Mouse (Mus musculus) ES-Bruce4 (cell line): Measurements from ENCODE around the gene Olfr354. TPM values are rescaled to one million over a fixed set of nuclear protein-coding genes. Genes with fewer than 3 reads are reported as not detected.

ENCODE experiments used
- H3K27ac ChIP-seq: 2 replicates; pipeline ENCODE4 v1.5.1; 2012; ENCODE audit warnings: low read length, inconsistent platforms; ENCODE audit not compliant: insufficient read depth
- H3K27me3 ChIP-seq: 2 replicates; pipeline ENCODE4 v1.6.1; 2012; ENCODE audit warnings: mild to moderate bottlenecking, low read length, inconsistent platforms; ENCODE audit not compliant: control insufficient read depth, poor library complexity, insufficient read depth, severe bottlenecking
- H3K36me3 ChIP-seq: 2 replicates; pipeline ENCODE4 v1.6.1; 2012; ENCODE audit warnings: inconsistent platforms, mild to moderate bottlenecking, low read length, moderate library complexity; ENCODE audit not compliant: control insufficient read depth, poor library complexity, insufficient read depth, severe bottlenecking
- H3K4me1 ChIP-seq: one replicate; pipeline ENCODE4 v1.8.1; 2011; ENCODE audit warnings: low read length; ENCODE audit not compliant: control insufficient read depth, insufficient read depth
- H3K4me3 ChIP-seq: 2 replicates; pipeline ENCODE4 v1.5.1; 2011; ENCODE audit warnings: low read depth, mild to moderate bottlenecking, low read length
- H3K9ac ChIP-seq: 2 replicates; pipeline ENCODE4 v1.6.1; 2012; ENCODE audit warnings: low read depth, mild to moderate bottlenecking, inconsistent platforms; ENCODE audit not compliant: poor library complexity, severe bottlenecking
- H3K9me3 ChIP-seq: replicated peaks from 2 replicates; pipeline ENCODE4 v1.6.1; 2012; ENCODE audit warnings: mild to moderate bottlenecking, low read length, inconsistent platforms; ENCODE audit not compliant: control insufficient read depth, poor library complexity, insufficient read depth, severe bottlenecking
- CTCF ChIP-seq: IDR thresholded peaks from one replicate; pipeline ENCODE4 v1.8.1; 2011; ENCODE audit warnings: low read depth, low read length
- EP300 ChIP-seq: IDR thresholded peaks from 2 replicates; pipeline ENCODE4 v1.6.1; 2011; ENCODE audit warnings: low read depth, low read length; ENCODE audit not compliant: insufficient read depth
- POLR2A ChIP-seq: IDR thresholded peaks from one replicate; pipeline ENCODE4 v1.8.1; 2011; ENCODE audit warnings: low read length; ENCODE audit not compliant: insufficient read depth
- polyA plus RNA-seq: library from polyadenylated mRNA; stranded (reverse); fragments of >200 nt; gene quantifications from 2 replicates; pipeline ENCODE4 v1.2.4, GENCODE M21; 2011; ENCODE audit warnings: low read depth; ENCODE audit not compliant: missing spikeins, insufficient read depth, insufficient read length

The Olfr354 gene
- not detected in 2 replicates for polyA plus RNA-seq

- Histone ChIP-seq H3K9me3 (no peaks in the 10 kb centered on the region), H3K36me3 (no peaks in the 10 kb centered on the region), H3K9ac (no peak within 1 kb of the TSS), H3K4me3 (no peak within 1 kb of the TSS), H3K27me3 (no peaks in the 10 kb centered on the region), H3K4me1 (no peaks in the 10 kb centered on the region), H3K27ac (no peak within 1 kb of the TSS)
- TF ChIP-seq EP300 (no peak), POLR2A (no peak), CTCF (no peak)
These were observed at the start of gene Olfr354 for GRCm38 (mm10) chr2:36905380-36905779. Gene Olfr354, plus strand, starts transcription at chr2:36905680.

- TF ChIP-seq CTCF (no peak), EP300 (no peak), POLR2A (no peak)
- Histone ChIP-seq H3K27me3 (no peaks in the 10 kb centered on the region), H3K4me1 (no peaks in the 10 kb centered on the region), H3K4me3 (no peak within 1 kb of the TSS), H3K9ac (no peak within 1 kb of the TSS), H3K27ac (no peak within 1 kb of the TSS), H3K9me3 (no peaks in the 10 kb centered on the region), H3K36me3 (no peaks in the 10 kb centered on the region)
These were observed 42.9 kb upstream of the Olfr354 start, which contains the start of gene Olfr351 for GRCm38 (mm10) chr2:36862560-36862959. Gene Olfr351, minus strand, starts transcription at chr2:36862660.

- Histone ChIP-seq H3K36me3 (no peaks in the 10 kb centered on the region), H3K27me3 (no peaks in the 10 kb centered on the region; the same call in 1 of the 2 replicates), H3K4me3 (no peak within 1 kb of the TSS), H3K9me3 (no peaks in the 10 kb centered on the region), H3K9ac (no peak within 1 kb of the TSS), H3K4me1 (no peaks in the 10 kb centered on the region), H3K27ac (no peak within 1 kb of the TSS)
- TF ChIP-seq POLR2A (no peak), CTCF (no peak), EP300 (no peak)
These were observed 37.3 kb upstream of the Olfr354 start, which contains the start of gene Olfr352 for GRCm38 (mm10) chr2:36868160-36868559. Gene Olfr352, plus strand, starts transcription at chr2:36868460.

- Histone ChIP-seq H3K9ac (no peak within 1 kb of the TSS), H3K27me3 (no peaks in the 10 kb centered on the region), H3K4me1 (no peaks in the 10 kb centered on the region), H3K36me3 (no peaks in the 10 kb centered on the region), H3K4me3 (no peak within 1 kb of the TSS), H3K9me3 (no peaks in the 10 kb centered on the region), H3K27ac (no peak within 1 kb of the TSS)
- TF ChIP-seq CTCF: no peak
- no peak for TF ChIP-seq EP300
- TF ChIP-seq POLR2A: no peak
These were observed 12.6 kb upstream of the Olfr354 start, which contains the start of gene Olfr353 for GRCm38 (mm10) chr2:36892836-36893235. Gene Olfr353, minus strand, starts transcription at chr2:36892936.

- Histone ChIP-seq H3K4me1 (no peaks in the 10 kb centered on the region), H3K36me3 (no peaks in the 10 kb centered on the region), H3K4me3 (no peak overlapping the region), H3K9ac (no peak overlapping the region), H3K27me3 (no peaks in the 10 kb centered on the region), H3K27ac (no peak overlapping the region), H3K9me3 (no peaks in the 10 kb centered on the region)
- TF ChIP-seq POLR2A: no peak
These were observed 8.4 kb upstream of the Olfr354 start for GRCm38 (mm10) chr2:36897114-36897513.

GRCm38 (mm10) chr2:36928797-36929196 is 23.3 kb downstream of the Olfr354 start, which contains the start of gene Olfr355:
Gene Olfr355, minus strand, starts transcription at chr2:36928897.
- no peak within 1 kb of the TSS for H3K9ac ChIP-seq
- no peaks in the 10 kb centered on the region for H3K36me3 ChIP-seq
- no peak within 1 kb of the TSS for H3K27ac ChIP-seq
- H3K9me3 ChIP-seq: no peaks in the 10 kb centered on the region
- H3K4me1 ChIP-seq: no peaks in the 10 kb centered on the region
- TF ChIP-seq EP300 (no peak), POLR2A (no peak), CTCF (no peak)
- no peaks in the 10 kb centered on the region for H3K27me3 ChIP-seq
- H3K4me3 ChIP-seq: no peak within 1 kb of the TSS
